ENCODE assay signal across 8 mouse cellular contexts in the genomic region with DNA sequence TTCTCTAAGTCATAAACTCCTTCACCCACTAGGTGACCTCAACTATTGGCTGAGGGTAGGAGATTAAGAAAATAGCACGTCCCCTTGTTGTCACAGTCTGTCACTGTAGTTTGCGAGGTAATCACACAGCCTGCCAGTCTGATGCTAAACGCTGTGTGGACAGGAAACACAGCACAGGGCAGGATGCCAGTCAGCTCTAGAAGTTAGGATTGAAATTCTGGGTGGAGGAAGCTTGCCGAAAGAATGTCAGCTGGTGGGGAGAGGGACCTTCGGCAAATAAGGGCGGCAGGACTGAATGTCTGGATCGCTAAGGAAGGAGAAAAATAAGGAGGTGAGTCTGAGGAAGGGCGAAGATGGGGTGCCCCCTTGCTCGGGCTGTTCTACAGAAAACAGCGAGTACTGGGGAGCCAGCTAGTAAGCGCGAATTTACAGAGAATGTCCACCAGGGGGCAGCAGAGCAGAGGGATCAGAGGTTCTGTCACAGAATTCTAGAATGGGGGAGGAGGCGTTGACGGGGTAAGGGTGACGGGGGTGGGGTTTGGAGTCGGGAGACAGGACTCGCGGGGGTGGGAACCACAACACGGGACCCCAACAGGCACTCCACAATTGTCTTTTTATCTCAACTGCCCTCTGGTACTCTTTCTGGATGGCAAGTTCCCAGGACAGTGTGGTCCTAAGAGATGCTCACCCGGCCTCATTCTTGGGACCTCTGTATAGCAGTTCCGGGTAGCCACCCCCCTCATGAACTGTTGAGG. TPM values are rescaled to one million over a fixed set of nuclear protein-coding genes. Genes with fewer than 3 reads are reported as not detected.
DNase-seq lines count a peak whose midpoint lies in the region; ATAC-seq and TF ChIP-seq lines count a peak whose summit lies in the region.

No protein-coding gene starts in this region.

- TF ChIP-seq CTCF in liver, adult 2 months (IDR thresholded peaks at IDR 0.05; ENCODE audit: low read depth, low read length) = peak; percentile 76

- no peak overlapping the region for H3K27ac ChIP-seq in embryonic facial prominence, embryonic 12.5 days
- no peak overlapping the region for H3K27ac ChIP-seq in liver, adult 2 months (replicated peaks; ENCODE audit: insufficient read depth, low read depth, low read length)
- no peak overlapping the region for H3K27ac ChIP-seq in stomach, embryonic 14.5 days (ENCODE audit: low read length)

- 14% methylated on average over 21 of the region's 21 CpGs for WGBS in embryonic facial prominence, embryonic 12.5 days
- 11% methylated on average over 21 of the region's 21 CpGs for WGBS in liver, adult 2 months
- WGBS in stomach, embryonic 14.5 days = 11% methylated on average over 21 of the region's 21 CpGs

- no peak overlapping the region for H3K9ac ChIP-seq in embryonic facial prominence, embryonic 12.5 days
- H3K9ac ChIP-seq in liver, adult 2 months (ENCODE audit: low read depth, low read length) = no peak overlapping the region
- no peak overlapping the region for H3K9ac ChIP-seq in stomach, embryonic 14.5 days (replicated peaks; ENCODE audit: low read depth, low read length)

- peak overlapping the region; percentile 44 for H3K4me2 ChIP-seq in embryonic facial prominence, embryonic 12.5 days (replicated peaks)
- H3K4me2 ChIP-seq in stomach, embryonic 14.5 days (replicated peaks; ENCODE audit: low read depth, low read length) = peak overlapping the region; percentile 22

- H3K4me1 ChIP-seq in embryonic facial prominence, embryonic 12.5 days = peaks cover 3% of the 10 kb centered on the region; the same call in 1 of the 2 replicates
- H3K4me1 ChIP-seq in liver, adult 2 months (ENCODE audit: control insufficient read depth, insufficient read depth, low read length) = no peaks in the 10 kb centered on the region
- peaks cover 2% of the 10 kb centered on the region; the same call in 1 of the 2 replicates for H3K4me1 ChIP-seq in stomach, embryonic 14.5 days (ENCODE audit: control insufficient read depth, insufficient read depth, low read length)

- H3K4me3 ChIP-seq in embryonic facial prominence, embryonic 12.5 days = 0 out of 2 replicates have a peak overlapping the region, but pooled peaks have one; percentile 6
- no peak overlapping the region for H3K4me3 ChIP-seq in liver, adult 2 months (ENCODE audit: insufficient read depth, low read depth, low read length)
- H3K4me3 ChIP-seq in stomach, embryonic 14.5 days (ENCODE audit: low read depth, low read length) = no peak overlapping the region

- no peak for TF ChIP-seq POLR2A in liver, adult 2 months (IDR thresholded peaks at IDR 0.05; ENCODE audit: extremely low read depth, insufficient read depth, low read length)

- no peaks in the 10 kb centered on the region for H3K27me3 ChIP-seq in embryonic facial prominence, embryonic 12.5 days
- no peaks in the 10 kb centered on the region for H3K27me3 ChIP-seq in liver, adult 2 months (ENCODE audit: control insufficient read depth, insufficient read depth, low read length)
- peaks cover 3% of the 10 kb centered on the region; the same call in 1 of the 2 replicates for H3K27me3 ChIP-seq in stomach, embryonic 14.5 days (ENCODE audit: control insufficient read depth, insufficient read depth, low read length)

- no peaks in the 10 kb centered on the region for H3K9me3 ChIP-seq in embryonic facial prominence, embryonic 12.5 days
- H3K9me3 ChIP-seq in stomach, embryonic 14.5 days (ENCODE audit: control insufficient read depth, low read depth, low read length) = no peaks in the 10 kb centered on the region

- DNase-seq in 3T3-L1 (ENCODE audit: low read depth, low spot score) = peak; percentile 84
- peak; percentile 89 for DNase-seq in adrenal gland, postnatal 14 days
- DNase-seq in heart, adult 8-10 months (ENCODE audit: low spot score) = peak; percentile 75
- DNase-seq in kidney, adult 8-10 months = peak; percentile 36 to 63
- DNase-seq in liver, adult 2 months (ENCODE audit: extremely low read depth, low read depth, low spot score) = peak; percentile 29
- peak; percentile 54 to 76 for DNase-seq in natural killer cell, adult 2 months (ENCODE audit: low spot score in 2 of 2)

- no peaks in the 10 kb centered on the region for H3K36me3 ChIP-seq in embryonic facial prominence, embryonic 12.5 days
- H3K36me3 ChIP-seq in liver, adult 2 months (ENCODE audit: control insufficient read depth, insufficient read depth, low read length) = no peaks in the 10 kb centered on the region
- H3K36me3 ChIP-seq in stomach, embryonic 14.5 days (ENCODE audit: control insufficient read depth, insufficient read depth, low read length) = no peaks in the 10 kb centered on the region

- no peaks in the 10 kb centered on the region for H3K79me2 ChIP-seq in liver, adult 2 months (ENCODE audit: control insufficient read depth, insufficient read depth, low read length)

- ATAC-seq in embryonic facial prominence, embryonic 12.5 days (ENCODE audit: insufficient number of reproducible peaks, insufficient read depth, low FRiP score, low TSS enrichment) = no peak
- ATAC-seq in stomach, embryonic 14.5 days (ENCODE audit: insufficient number of reproducible peaks, insufficient read depth, low FRiP score, low read depth) = no peak

RNA-seq across cellular contexts. Expression of gene Adgrd1, which starts 33.3 kb away (rescaled TPM):
- 4.9 and 5.0 TPM in 2 replicates for total RNA-seq in adrenal gland, postnatal 14 days (2021)
- 0.03 TPM in 1 of 2 replicates, not detected in the other for polyA plus RNA-seq in embryonic facial prominence, embryonic 12.5 days (2016; fragmentation: Nextera tagmentation; extraction: Ambion mirVana)
- total RNA-seq in heart, adult 8-10 months (2022) = 1 to 10 TPM; 3.3 to 4.8 (median 4.1) TPM
- 0.18 and 0.20 TPM in 2 replicates for total RNA-seq in liver, adult 2 months (2014; rRNA removed)
- 0.52 and 0.66 TPM in 2 replicates for polyA plus RNA-seq in liver, adult 2 months (2012; rRNA removed)
- 2.1 and 2.3 TPM in 2 replicates for polyA plus RNA-seq in stomach, embryonic 14.5 days (2014; fragmentation: Nextera tagmentation; extraction: Ambion mirVana)

RNA-seq across cellular contexts. Expression of gene Ran, which starts 43.3 kb away (rescaled TPM):
- total RNA-seq in adrenal gland, postnatal 14 days (2021) = 212 and 219 TPM in 2 replicates
- 630 and 652 TPM in 2 replicates for polyA plus RNA-seq in embryonic facial prominence, embryonic 12.5 days (2016; fragmentation: Nextera tagmentation; extraction: Ambion mirVana)
- 100 to 1,000 TPM in 2 of 4 experiments, 10 to 100 TPM in 2; 97.6 to 107 (median 102) TPM for total RNA-seq in heart, adult 8-10 months (2022)
- 90.9 and 99.5 TPM in 2 replicates for total RNA-seq in liver, adult 2 months (2014; rRNA removed)
- polyA plus RNA-seq in liver, adult 2 months (2012; rRNA removed) = 46.8 and 50.5 TPM in 2 replicates
- 560 and 564 TPM in 2 replicates for polyA plus RNA-seq in stomach, embryonic 14.5 days (2014; fragmentation: Nextera tagmentation; extraction: Ambion mirVana)

RNA-seq across cellular contexts. Expression of gene Stx2, which starts 54.8 kb away (rescaled TPM):
- 27.1 and 27.5 TPM in 2 replicates for total RNA-seq in adrenal gland, postnatal 14 days (2021)
- polyA plus RNA-seq in embryonic facial prominence, embryonic 12.5 days (2016; fragmentation: Nextera tagmentation; extraction: Ambion mirVana) = 36.2 and 40.7 TPM in 2 replicates
- total RNA-seq in heart, adult 8-10 months (2022) = 10 to 100 TPM; 10.0 to 15.5 (median 12.4) TPM
- total RNA-seq in liver, adult 2 months (2014; rRNA removed) = 9.4 and 9.7 TPM in 2 replicates
- polyA plus RNA-seq in liver, adult 2 months (2012; rRNA removed) = 12.2 and 13.0 TPM in 2 replicates
- 29.6 and 30.8 TPM in 2 replicates for polyA plus RNA-seq in stomach, embryonic 14.5 days (2014; fragmentation: Nextera tagmentation; extraction: Ambion mirVana)

Comparison
In these comparisons a context has a peak if more than half of its experiments do, and no peak if none do; other contexts are left out.
1. DNase-seq: peak in every context shown above with its lines; median percentile 89 in adrenal gland, postnatal 14 days; 84 in 3T3-L1; 75 in heart, adult 8-10 months; 65 in natural killer cell, adult 2 months; 50 in kidney, adult 8-10 months; 29 in liver, adult 2 months.